Mouse (Mus musculus) cerebellum, postnatal 14 days (tissue): ENCODE data around the gene Fam160b1.

Experiments
- DNase-seq, 2 experiments: peaks; one replicate each; pipeline ENCODE4 v3.0.0; 2021; ENCODE audit warnings: mixed read lengths in 2 of 2

Gene Fam160b1

GRCm38 (mm10) chr19:57360341-57361130 lies at the start of gene Fam160b1:
Fam160b1 (plus strand) TSS chr19:57360680.
- DNase-seq: peak; percentile 97 to 98

- DNase-seq: no peak
Observed at GRCm38 (mm10) chr19:57313226-57313625, 47.3 kb upstream of the Fam160b1 start.

- no peak for DNase-seq
Observed at GRCm38 (mm10) chr19:57313891-57314345, 46.6 kb upstream of the Fam160b1 start.

- DNase-seq: peak; percentile 77 to 80
Observed at GRCm38 (mm10) chr19:57314346-57315012, 46.0 kb upstream of the Fam160b1 start, which contains the start of gene Ablim1. Ablim1 (minus strand) TSS chr19:57314919.

- no peak for DNase-seq
Observed at GRCm38 (mm10) chr19:57315013-57315565, 45.4 kb upstream of the Fam160b1 start.

- DNase-seq: no peak
Observed at GRCm38 (mm10) chr19:57316597-57316996, 43.9 kb upstream of the Fam160b1 start.

GRCm38 (mm10) chr19:57320656-57321382 lies 39.7 kb upstream of the Fam160b1 start:
- no peak for DNase-seq

- DNase-seq: no peak
Observed at GRCm38 (mm10) chr19:57321839-57322238, 38.6 kb upstream of the Fam160b1 start.

- no peak for DNase-seq
Observed at GRCm38 (mm10) chr19:57322491-57322890, 38.0 kb upstream of the Fam160b1 start.

GRCm38 (mm10) chr19:57323087-57323486 lies 37.4 kb upstream of the Fam160b1 start:
- no peak for DNase-seq

GRCm38 (mm10) chr19:57325748-57326300 lies 34.7 kb upstream of the Fam160b1 start:
- DNase-seq: peak; percentile 89 to 94

GRCm38 (mm10) chr19:57327679-57328078 lies 32.8 kb upstream of the Fam160b1 start:
- DNase-seq: no peak

- no peak for DNase-seq
Observed at GRCm38 (mm10) chr19:57328269-57328668, 32.2 kb upstream of the Fam160b1 start.

GRCm38 (mm10) chr19:57328792-57329191 lies 31.7 kb upstream of the Fam160b1 start:
- DNase-seq: peak; percentile 72 to 77

GRCm38 (mm10) chr19:57330309-57330708 lies 30.2 kb upstream of the Fam160b1 start:
- no peak for DNase-seq

- no peak for DNase-seq
Observed at GRCm38 (mm10) chr19:57331237-57331636, 29.2 kb upstream of the Fam160b1 start.

- DNase-seq: no peak
Observed at GRCm38 (mm10) chr19:57333356-57333755, 27.1 kb upstream of the Fam160b1 start.

GRCm38 (mm10) chr19:57335135-57335534 lies 25.3 kb upstream of the Fam160b1 start:
- DNase-seq: no peak

GRCm38 (mm10) chr19:57339281-57339864 lies 21.1 kb upstream of the Fam160b1 start:
- no peak for DNase-seq

GRCm38 (mm10) chr19:57340900-57341742 lies 19.4 kb upstream of the Fam160b1 start:
- no peak for DNase-seq

- DNase-seq: no peak
Observed at GRCm38 (mm10) chr19:57343860-57344259, 16.6 kb upstream of the Fam160b1 start.
